Mouse (Mus musculus): ENCODE measurements at regions not wholly inside any gene's neighbourhood (a gene's known extent, or its start where the extent isn't known, plus 50 kb on each side); places are given as distances from the start of the nearest gene placed in this dataset.

- TF ChIP-seq CTCF (IDR thresholded peaks at IDR 0.05; ENCODE audit: extremely low read depth, insufficient read length, insufficient replicate concordance, low read depth, low read length) (no peak), POLR2A (IDR thresholded peaks at IDR 0.05; ENCODE audit: low read depth, low read length) (no peak)
These were observed 132.1 kb upstream of the Mctp2 start for GRCm38 (mm10) chr7:72438552-72438951.
